Mouse (Mus musculus): ENCODE measurements around the gene Pgpep1.

DNA sequence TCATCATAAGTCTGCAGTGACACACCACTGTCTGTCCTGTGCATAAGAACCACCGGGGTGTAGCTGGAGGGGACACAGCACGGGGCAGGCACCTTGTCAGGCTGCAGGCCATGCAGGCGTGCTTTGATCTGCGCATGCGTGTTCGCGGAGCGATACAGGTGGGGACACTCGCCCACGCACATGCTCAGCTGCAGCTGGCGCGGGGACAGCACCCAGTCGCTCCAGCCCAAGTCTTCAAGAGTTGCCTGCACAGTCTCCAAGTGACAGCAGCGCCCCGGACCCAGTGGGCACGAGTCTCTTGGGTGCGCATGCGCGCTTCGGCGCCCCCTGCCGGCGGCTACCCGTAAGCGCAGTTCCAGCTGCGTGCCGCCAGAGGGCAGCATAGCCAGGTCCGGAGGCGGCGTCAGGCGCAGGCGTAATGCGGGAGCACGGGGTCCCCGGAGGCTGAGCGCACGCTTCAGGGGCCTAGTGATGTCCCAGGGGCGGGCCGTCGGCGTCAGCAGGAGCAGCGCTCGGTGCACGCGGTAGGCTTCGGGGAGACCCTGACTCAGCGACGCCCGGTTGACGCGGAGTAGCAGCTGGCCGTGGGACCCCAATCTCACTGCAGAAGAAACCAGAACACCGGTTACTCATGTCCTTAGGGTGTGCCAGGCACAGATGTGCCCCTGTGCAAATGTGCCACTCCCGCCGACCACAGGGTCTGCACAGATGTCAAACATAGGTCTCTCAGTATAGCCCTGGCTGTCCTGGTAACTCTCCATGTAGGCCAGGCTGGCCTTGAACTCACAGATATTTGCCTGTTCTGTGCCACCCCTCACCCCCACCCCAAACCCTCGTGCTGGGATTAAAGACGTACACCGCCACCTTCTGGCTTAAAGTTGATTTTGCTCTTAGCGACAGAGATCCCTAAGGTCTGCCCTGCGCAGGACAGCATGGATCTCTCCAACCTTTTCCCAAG lies 30.3 kb downstream of the Pgpep1 start:
- TF ChIP-seq POLR2A (IDR thresholded peaks at IDR 0.05; ENCODE audit: borderline replicate concordance, control insufficient read depth, low read depth, low read length): peak; percentile 59; the same call in 1 of the 2 replicates
- peak; percentile 99 for TF ChIP-seq CTCF (IDR thresholded peaks at IDR 0.05; ENCODE audit: control insufficient read depth, insufficient read depth, low read length)

Measured in bone marrow, adult 2 months (tissue).